Mouse (Mus musculus) gastrocnemius, postnatal 36 days (tissue): ENCODE results near the gene Nsmce4a. TPM values are rescaled to one million over a fixed set of nuclear protein-coding genes. Genes with fewer than 3 reads are reported as not detected.
A peak's percentile ranks its signal among the peaks of the same experiment; 100 is the strongest.
"Not testable (repeated sequence)": the region's sequence is repeated elsewhere in the genome, so short reads cannot be mapped to it uniquely, and the experiment has no call there.

Source experiments
- DNase-seq, 2 experiments: peaks; one replicate each; pipeline ENCODE4 v3.0.0; 2022
- intact Hi-C: fragments of 180-260 bp; cut with DNase I; formaldehyde crosslinking; loops from one replicate; pipeline ENCODE4 v1.15.1; 2025
- total RNA-seq, 2 experiments: library from RNA; stranded (reverse); gene quantifications; 2 replicates each; pipeline ENCODE4 v1.2.3; 2021

The Nsmce4a gene
- total RNA-seq, 2 experiments from 2014 or later, result 24.8 to 27.0 TPM

GRCm38 (mm10) chr7:130545893-130546292, 27.0 kb downstream of the Nsmce4a start:
- DNase-seq, result no peak
- intact Hi-C loops, result loop anchor here (5.0 kb wide), 1 partner anchor 56 kb away; no protein-coding TSS in a partner anchor

- intact Hi-C loops, result loop anchor here (5.0 kb wide), 1 partner anchor 57 kb away; no protein-coding TSS in a partner anchor
- DNase-seq, result no peak
Observed at GRCm38 (mm10) chr7:130545401-130545800, 27.5 kb downstream of the Nsmce4a start.

- no peak for DNase-seq
- intact Hi-C loops, result no loop called here
Observed at GRCm38 (mm10) chr7:130543181-130543580, 29.7 kb downstream of the Nsmce4a start.

- intact Hi-C loops, result no loop called here
- no peak for DNase-seq
Observed at GRCm38 (mm10) chr7:130540176-130540575, 32.7 kb downstream of the Nsmce4a start.

- intact Hi-C loops, result loop anchor here (5.0 kb wide), 1 partner anchor 225 kb away; no protein-coding TSS in a partner anchor
Observed at GRCm38 (mm10) chr7:130537068-130537467, 35.9 kb downstream of the Nsmce4a start.

GRCm38 (mm10) chr7:130535174-130535573, 37.7 kb downstream of the Nsmce4a start:
- intact Hi-C loops, result loop anchor here (5.0 kb wide), 1 partner anchor 227 kb away; no protein-coding TSS in a partner anchor
- no peak for DNase-seq

More at GRCm38 (mm10) chr7:130537068-130537467, 35.9 kb downstream of the Nsmce4a start:
- no peak for DNase-seq

- intact Hi-C loops, result loop anchor here (5.0 kb wide), 1 partner anchor 69 kb away; no protein-coding TSS in a partner anchor
- peak; percentile 73 to 88 for DNase-seq
Observed at GRCm38 (mm10) chr7:130533316-130534260, 39.3 kb downstream of the Nsmce4a start.

GRCm38 (mm10) chr7:130531138-130531537, 41.8 kb downstream of the Nsmce4a start:
- intact Hi-C loops, result loop anchor here (5.0 kb wide), 1 partner anchor 71 kb away; no protein-coding TSS in a partner anchor
- DNase-seq, result not testable (repeated sequence)

- intact Hi-C loops, result loop anchor here (10.0 kb wide), 1 partner anchor 1037 kb away; the partner anchor contains the start of gene Bub3
- no peak for DNase-seq
Observed at GRCm38 (mm10) chr7:130527306-130527705, 45.6 kb downstream of the Nsmce4a start.

- DNase-seq, result no peak
- intact Hi-C loops, result loop anchor here (10.0 kb wide), 1 partner anchor 1041 kb away; the partner anchor contains the start of gene Bub3
Observed at GRCm38 (mm10) chr7:130523451-130523850, 49.5 kb downstream of the Nsmce4a start.

GRCm38 (mm10) chr7:130520812-130521422, 52.0 kb downstream of the Nsmce4a start:
- no peak for DNase-seq
- intact Hi-C loops, result loop anchor here (10.0 kb wide), 1 partner anchor 1044 kb away; the partner anchor contains the start of gene Bub3

- intact Hi-C loops, result loop anchor here (10.0 kb wide), 1 partner anchor 1045 kb away; the partner anchor contains the start of gene Bub3
- no peak for DNase-seq
Observed at GRCm38 (mm10) chr7:130520049-130520425, 52.9 kb downstream of the Nsmce4a start, which contains the start of gene Ate1. Gene Ate1 (minus strand): TSS chr7:130520369.

GRCm38 (mm10) chr7:130519096-130520048, 53.5 kb downstream of the Nsmce4a start:
- DNase-seq, result peak; percentile 98 to 99
- intact Hi-C loops, result loop anchor here (10.0 kb wide), 1 partner anchor 1045 kb away; the partner anchor contains the start of gene Bub3

- intact Hi-C loops, result no loop called here
- DNase-seq, result no peak
Observed at GRCm38 (mm10) chr7:130518213-130519095, 54.5 kb downstream of the Nsmce4a start.

GRCm38 (mm10) chr7:130510243-130510642, 62.7 kb downstream of the Nsmce4a start:
- no peak for DNase-seq
- intact Hi-C loops, result no loop called here

- DNase-seq, result no peak
- intact Hi-C loops, result no loop called here
Observed at GRCm38 (mm10) chr7:130503006-130503405, 69.9 kb downstream of the Nsmce4a start.

GRCm38 (mm10) chr7:130501499-130501898, 71.4 kb downstream of the Nsmce4a start:
- DNase-seq, result no peak
- intact Hi-C loops, result no loop called here

GRCm38 (mm10) chr7:130493346-130493745, 79.6 kb downstream of the Nsmce4a start:
- no peak for DNase-seq
- intact Hi-C loops, result no loop called here
